Mouse (Mus musculus): ENCODE data around the gene Vsig10l.

Vsig10l gene

DNA sequence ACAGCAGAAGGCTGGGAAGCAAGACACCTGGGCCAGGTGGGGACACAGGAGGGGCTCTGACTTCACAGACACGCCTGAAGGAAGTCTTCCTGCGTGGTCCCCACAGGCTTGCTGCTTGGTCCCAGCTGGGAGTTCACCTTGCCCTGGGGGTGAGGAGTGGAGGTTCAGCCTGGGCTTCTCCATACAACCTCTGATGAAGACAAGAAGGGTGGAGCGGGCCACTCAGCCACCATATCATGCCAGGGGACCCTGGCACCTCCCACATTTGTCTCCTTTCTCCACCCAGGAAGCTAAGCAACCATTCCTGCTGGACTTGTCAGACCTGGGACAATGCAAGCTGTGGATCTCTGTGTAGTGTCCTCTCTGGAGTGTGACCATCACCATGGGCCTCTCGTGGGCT lies at the start of gene Vsig10l:
Gene Vsig10l, plus strand, starts transcription at position 301 of the 400 bp plus-strand sequence.
- DNase-seq (ENCODE audit: low spot score), result no peak

DNA sequence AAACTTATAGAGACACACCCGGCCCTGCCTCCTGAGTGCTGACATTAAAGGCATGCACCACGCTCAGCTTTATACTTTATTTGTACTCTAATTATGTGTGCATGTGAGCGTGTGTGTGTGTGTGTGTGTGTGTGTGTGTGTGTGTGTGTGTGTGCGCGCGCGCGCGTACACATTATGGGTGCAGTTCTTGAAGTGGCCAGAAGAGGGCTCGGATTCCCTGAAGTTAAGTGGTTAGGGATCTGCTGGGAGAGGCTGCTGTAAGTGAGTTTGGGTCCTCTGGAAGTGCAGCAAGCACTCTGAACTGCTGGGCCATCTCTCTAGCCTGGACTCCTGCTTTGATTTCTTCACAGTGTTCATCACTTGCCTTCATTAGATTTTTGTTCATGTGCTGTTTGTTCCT lies 45.7 kb upstream of the Vsig10l start:
- no peak for DNase-seq (ENCODE audit: low spot score)

DNA sequence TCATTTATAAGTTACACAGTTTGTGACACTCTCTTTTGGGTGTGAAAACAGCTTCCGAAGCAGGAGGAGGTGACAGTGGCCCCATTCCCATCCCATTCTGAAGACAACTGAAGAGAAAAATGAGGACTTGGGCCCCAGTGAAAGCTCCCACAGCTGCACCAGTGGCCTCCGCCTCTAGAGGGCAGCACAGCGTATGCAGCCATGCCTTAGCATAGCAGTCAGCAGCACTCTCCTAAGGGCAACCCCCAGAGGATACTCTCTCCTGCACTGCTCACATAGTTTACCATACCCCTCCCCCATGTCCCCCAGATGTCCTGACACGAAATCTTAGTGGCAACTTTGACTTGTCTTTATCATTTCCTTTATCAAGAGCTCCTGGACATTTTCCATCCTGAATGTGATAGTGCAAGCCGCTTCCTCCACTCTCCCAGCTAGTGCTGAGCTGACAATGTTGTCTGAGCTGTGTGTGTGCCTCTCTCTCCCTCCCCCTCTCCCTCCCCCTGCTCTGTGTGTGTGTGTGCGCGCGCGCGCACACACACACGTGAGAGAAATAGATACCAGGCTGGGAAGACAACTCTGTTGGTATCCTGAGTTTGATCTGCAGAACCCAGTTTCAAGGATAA lies 39.8 kb upstream of the Vsig10l start:
- DNase-seq (ENCODE audit: low spot score), result peak; percentile 93

DNA sequence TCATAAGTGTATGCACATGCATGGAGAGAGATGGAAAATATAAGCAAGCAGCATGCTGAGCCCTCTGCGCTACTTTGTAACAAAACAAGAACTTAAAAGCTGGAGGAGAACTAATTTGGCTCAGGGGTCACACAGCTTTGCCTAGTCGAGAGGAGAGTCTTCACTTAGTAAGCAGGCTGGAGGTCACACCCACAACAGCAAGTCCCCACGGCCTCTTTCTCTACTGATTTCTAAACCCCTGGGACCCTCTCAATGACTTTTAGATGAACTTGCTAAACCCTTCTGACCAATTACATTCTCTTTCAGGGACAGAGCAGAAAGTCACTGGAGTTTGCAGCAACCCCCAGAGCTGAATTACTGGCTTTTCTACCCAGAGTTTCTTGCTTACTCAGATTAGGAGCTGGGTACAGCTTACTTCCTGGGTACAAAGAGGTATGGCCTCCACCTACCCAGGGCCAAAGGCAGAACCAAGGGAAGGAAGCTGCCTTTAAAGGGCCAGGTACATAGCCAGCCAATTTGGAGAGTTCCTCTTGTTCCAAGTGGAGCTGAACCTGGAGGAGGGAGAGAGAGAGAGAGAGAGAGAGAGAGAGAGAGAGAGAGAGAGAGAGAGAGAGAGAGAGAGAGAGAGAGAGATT lies 38.8 kb upstream of the Vsig10l start:
- DNase-seq (ENCODE audit: low spot score), result no peak

DNA sequence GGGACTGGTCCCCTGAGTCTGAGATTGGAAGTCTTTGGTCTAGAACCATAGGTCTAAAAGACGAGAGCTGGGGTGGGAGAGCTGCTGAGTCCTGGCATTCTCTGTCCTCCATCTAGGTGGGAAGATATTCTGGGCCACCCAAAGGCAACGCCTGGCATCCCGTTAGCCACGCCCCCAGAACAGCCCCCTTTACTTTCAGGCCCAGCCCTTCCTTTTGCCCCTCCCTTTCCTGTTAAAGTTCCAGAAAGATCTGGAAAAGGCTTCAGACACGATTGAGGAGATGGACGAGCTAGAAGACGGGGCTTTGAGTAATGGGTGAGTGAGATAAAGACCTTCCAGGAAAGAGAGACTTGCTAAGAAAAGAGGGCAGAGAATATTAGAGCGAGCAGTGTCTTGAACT lies 35.5 kb upstream of the Vsig10l start, which contains the start of gene Lim2:
Gene Lim2, plus strand, starts transcription at position 265 of the 400 bp plus-strand sequence.
- DNase-seq (ENCODE audit: low spot score), result no peak

DNA sequence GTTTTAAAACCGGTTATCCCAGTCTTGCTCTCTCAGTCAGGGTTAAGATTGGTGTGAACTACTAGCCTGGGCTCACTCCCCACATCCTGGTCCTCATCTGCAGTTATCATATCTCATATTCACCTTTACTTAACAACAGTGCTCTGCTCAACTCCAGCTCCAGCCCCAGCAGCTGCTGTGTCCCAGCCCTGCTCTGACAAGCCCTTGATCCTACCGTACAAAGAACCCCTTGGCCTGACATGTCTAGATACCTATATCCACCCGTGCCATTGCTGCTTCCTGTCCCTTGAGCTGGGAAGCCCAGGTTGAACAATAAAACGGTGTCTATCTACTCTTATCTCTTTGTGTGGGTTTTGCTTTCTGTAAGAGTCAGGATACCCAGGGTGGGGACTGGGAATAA lies 33.5 kb upstream of the Vsig10l start:
- DNase-seq (ENCODE audit: low spot score), result no peak

DNA sequence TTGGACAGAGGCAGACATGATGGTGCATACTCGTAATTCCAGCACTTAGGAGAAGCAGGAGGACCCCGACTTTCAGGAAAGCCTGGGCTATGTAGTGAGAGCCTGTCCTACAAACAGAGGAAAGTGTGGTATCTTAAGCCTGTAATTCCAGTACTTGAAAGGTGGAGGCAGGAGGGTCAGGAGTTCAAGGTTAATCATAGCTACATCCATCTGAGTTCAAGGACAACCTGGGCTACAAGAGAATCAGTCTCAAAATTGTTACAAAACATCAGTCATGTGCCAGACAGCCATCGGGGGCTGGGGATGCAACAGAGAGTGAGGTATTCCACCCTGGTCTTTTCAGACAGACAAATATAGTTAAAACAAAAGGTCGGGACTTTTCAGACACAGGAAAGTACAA lies 30.1 kb upstream of the Vsig10l start:
- DNase-seq (ENCODE audit: low spot score), result no peak

DNA sequence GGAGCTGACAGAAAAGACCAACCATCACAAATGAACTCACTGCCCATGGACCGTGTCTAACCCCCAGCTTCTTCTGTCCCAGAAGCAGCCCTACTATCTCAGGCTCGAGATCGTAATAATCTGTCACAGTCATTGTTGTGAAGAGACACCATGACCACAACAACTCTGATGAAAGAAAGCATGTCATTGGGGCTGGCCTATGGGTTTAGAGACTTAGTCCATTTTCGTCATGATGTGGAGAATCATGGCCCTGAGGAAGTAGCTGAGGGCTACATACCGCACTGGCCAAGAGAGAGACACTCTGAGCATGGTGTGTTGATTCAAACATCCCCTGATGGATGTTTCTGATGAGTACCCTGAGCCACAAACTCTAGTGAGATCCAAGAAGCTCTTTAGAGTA lies 28.3 kb upstream of the Vsig10l start:
- DNase-seq (ENCODE audit: low spot score), result no peak

DNA sequence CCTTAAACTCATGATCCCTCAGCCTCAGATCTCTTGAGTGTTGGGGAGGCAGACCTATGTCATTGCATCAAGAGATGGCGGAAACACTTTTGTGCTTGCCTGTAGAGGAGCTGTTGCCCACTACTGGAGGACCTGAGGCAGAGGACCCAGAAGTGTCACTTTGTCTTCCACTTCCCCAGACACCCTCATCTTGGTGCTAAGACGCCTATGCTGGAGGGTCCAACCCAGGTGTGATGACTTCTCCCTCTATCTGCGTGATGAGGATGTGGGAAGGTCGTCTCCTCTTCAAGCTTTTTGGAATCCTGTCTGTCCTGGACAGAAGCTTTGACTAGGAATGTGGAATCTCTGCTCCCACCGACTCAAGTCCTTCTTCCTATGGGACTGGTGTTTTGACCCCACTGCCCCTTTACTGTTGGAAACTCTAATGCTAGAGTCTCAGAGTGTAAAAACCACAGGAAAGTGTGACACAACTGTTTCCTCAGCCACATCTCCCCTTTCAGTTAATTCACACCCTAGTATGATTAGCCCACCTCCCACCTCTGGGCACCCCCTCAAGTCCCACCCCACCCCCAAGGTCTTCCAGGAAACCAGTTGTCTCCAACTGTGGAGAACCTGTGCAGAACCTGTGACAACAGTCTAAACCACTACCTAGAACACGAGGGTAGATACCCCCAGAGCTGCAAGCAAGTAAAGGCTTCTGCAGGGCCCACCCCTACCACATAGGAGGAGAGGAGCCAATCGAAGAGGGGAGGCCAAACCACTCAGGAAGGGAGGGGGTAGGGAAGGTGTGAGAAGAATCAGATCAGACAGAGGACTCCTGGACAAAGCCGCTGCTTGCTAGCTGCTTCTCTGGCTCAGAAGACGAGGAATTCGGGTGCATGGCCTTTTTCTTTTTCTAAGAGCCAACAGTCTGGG lies 26.4 kb upstream of the Vsig10l start, which contains the start of gene Nkg7:
Gene Nkg7, plus strand, starts transcription at position 733 of the 915 bp plus-strand sequence.
- no peak for DNase-seq (ENCODE audit: low spot score)

DNA sequence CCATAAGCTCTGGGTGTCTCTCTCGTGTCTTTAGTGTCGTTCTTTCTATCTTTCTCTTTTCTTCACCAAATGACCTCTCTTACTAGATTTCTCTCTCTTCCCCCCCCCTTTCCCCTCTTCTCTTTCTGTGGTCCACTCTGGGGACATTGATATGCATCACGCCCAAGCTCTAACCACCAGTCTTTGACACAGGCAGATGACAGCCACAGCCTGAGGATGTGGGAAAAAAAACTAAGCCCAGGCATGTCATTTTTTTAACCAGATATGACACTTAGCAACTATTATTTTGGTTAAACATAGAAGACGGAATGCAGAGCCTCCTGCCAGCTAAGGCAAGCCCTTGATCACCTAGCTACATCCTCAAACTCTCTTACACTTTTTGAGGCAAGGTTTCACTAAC lies 24.3 kb upstream of the Vsig10l start:
- DNase-seq (ENCODE audit: low spot score), result no peak

DNA sequence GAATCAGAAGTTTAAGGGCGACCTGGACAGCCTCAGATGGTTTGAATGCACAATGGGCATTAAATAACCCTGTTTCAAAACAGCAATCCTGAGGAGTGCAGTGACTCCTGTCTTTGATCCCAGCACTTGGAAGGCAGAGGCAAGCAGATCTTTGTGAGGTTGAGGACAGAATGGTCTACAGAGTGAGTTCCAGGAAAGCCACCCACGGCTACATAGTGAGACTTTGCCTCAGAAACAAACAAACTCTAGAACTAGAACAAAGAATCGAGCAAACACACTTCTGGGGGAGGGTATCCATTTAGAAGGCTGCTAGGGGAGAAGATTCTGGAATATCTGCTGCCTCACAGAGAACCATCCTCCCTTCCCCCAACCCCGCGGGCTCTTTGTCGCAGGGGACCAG lies 22.5 kb upstream of the Vsig10l start, which contains the start of gene Cldnd2:
Gene Cldnd2, plus strand, starts transcription at position 301 of the 400 bp plus-strand sequence.
- DNase-seq (ENCODE audit: low spot score), result no peak

DNA sequence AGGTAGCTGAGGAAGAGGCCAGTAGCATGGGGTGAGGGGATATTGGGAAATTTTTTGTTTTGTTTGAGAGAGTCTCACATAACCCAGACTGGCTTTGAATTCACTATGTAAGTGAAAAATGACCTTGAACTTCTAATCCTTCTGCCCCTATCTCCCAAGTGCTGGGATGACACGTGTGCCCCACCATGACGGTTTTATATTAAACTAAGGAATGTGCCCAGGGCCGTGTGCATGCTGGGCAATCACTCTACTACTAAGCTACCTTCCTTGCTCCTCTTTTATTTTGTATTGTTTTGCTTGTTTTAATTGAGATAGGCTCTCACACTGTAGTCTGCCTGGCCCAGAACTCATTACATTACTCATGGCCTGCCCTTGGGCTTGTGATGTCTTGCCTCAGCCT lies 21.9 kb upstream of the Vsig10l start:
- no peak for DNase-seq (ENCODE audit: low spot score)

DNA sequence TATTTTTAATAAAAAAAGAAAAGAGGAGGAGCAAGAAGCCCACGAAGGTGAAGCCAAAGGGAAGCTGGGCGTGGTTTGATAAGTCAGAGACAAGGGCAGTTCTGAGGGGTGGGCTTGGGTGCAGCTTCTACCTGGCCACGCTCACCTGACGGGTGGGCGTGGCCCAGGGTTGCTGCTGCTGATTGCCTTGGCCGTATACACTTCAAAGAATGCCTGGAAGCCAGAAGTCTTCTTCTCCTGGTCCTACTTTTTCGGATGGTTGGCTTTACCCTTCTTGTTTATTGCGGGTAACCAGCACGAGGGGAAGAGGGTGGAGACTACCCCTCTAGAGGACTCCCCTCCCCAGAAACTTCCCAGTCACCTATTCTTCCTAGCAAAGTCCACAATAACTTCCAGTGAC lies 20.3 kb upstream of the Vsig10l start:
- DNase-seq (ENCODE audit: low spot score), result no peak

DNA sequence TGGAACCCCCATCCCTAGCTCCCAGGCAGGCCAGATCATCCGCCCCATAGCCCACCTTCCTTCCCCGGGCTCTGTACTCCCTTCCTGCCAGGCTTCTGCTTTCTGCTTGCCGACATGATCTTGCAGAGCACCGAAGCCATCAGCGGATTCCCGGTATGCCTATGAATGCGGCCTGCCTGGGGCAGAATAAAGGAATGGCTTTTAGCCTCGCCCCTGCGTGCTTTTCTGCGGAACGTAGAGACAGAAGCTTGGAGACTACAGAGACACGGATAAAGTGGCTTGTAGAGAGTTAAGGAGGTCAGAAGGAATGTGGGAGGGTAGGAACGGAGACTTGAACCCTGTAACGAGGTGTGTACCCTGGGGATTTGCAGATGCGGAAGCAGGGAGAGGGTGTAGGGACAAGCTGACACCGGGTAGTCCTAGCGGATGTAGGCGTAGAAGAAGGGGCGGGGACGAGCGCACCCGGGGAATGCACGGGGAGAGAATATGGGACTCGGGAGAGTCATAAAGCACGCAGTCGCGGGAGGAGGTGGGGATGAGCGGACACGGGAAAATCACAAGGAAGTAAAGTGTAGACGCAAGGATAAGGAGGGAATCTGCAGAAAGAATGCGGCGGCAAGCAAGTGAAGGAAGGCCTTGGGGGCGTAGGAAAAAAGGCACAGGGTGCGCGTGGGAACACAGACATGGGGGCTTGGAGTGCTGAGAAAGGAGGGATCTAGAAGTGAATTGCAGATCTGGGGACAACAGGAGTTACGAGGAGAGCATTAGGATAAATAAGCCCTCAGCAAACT lies 19.6 kb upstream of the Vsig10l start:
- DNase-seq (ENCODE audit: low spot score), result peak; percentile 86

DNA sequence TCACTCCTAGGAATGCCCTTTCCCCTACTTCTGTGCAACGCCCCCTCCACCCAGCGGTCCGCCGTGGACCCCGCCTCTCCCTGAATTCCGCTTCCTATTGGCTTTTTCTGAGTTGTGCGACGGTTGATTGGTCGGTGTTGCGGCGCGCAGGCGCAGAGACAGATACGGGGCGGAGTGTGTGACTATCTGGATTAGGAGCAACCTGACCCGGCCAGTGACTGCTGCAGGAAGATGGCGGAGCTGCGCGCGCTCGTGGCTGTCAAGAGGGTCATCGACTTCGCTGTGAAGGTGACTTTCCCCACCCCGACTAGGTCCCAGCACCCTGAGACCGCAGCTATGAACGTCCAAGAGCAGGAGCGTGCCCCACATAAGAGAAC lies 19.0 kb upstream of the Vsig10l start, which contains the start of the genes Etfb and Gm45233:
Gene Etfb, plus strand, starts transcription at position 167 of the 377 bp plus-strand sequence.
Gene Gm45233, plus strand, starts transcription at position 212 of the 377 bp plus-strand sequence.
- DNase-seq (ENCODE audit: low spot score), result peak; percentile 93

DNA sequence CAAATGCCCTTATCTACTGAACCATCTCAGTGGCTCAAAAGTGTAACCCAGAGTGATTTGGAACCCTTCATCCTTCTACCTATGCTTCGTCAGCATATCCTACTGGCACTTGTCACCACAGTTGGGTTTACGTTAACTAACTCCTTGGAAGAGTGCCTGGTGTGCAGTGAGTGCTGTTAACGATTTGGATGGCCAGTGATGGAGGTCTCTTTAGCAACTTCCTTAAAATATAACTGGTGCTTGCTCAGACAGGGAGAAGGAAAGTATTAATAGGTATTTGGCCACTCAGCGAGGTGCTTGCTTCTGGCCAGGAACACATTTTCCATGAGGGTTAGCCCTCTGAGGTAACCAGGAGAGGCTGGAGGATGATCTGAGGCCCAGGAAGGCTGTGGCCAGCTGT lies 15.2 kb upstream of the Vsig10l start:
- DNase-seq (ENCODE audit: low spot score), result no peak

DNA sequence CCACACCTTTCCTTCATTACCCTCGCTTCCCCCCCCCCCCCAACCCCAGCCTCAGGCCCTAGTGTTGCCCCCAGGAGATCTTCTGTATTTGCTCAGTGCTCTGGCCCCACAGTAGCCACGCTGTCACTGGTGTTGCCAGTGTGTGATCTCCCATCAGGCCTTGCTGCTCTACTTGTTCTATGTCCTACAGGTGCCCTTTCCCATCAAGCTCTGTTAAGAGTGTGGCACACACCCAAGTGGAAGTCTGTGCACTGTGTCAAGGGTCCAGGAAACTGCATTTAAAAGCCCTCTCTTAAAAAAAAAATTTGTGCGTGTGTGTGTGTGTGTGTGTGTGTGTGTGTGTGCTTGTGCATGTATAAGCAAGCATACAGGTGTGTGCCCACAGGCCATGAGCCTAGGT lies 14.7 kb upstream of the Vsig10l start:
- no peak for DNase-seq (ENCODE audit: low spot score)

DNA sequence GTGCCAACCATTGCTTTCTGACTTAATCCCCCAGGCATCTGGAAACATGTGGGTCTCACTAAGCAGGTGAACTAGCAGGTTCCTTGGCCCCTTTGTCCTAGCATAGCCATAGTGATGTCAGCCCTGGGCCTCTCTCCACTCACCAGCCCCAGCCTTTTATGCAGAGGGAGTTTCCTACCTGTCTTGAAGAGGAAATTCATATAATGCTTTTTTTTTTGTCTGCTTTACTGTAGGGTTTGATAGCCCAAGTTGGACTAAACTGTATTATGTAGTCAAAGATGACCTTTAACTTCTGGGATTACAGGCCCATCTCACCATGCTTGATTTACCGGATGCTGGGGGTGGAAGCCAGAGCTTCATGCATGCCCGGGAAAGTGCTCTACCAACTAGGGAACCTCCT lies 13.1 kb upstream of the Vsig10l start:
- no peak for DNase-seq (ENCODE audit: low spot score)

DNA sequence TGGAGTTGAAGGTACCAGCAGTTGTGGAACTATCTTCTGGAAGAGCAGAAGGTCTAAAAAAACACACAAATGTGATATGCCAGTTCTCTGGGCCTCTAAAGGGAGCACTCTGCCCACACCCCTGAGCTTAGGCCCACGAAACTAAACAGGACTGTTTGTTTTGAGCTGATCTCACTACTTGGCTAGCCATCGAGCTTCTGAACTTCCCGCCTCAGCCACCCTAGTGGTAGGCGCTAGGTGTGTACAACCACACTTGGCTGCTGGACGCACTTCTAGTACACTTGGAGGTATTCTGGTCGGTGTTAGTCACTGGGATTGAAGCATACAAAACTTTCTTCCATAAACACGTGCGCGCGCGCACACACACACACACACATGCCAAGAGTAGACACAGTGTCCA lies 11.2 kb upstream of the Vsig10l start:
- DNase-seq (ENCODE audit: low spot score), result no peak

DNA sequence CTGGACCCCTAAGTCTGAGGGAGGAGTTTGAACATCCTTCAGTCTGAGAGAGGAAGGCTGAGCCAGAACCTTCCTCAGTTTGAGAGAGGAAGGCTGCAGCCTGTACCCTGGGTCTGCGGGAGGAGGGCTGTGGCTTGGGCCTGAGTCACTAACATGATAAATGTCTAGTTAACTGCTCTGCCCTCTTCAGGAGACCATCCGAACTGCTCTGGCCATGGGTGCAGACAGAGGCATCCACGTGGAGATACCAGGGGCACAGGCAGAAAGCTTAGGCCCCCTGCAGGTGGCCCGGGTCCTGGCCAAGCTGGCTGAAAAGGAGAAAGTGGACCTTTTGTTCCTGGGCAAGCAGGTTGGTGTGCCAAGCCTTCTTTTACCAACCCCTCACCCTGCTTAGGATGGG lies 10.3 kb upstream of the Vsig10l start:
- DNase-seq (ENCODE audit: low spot score), result no peak

DNA sequence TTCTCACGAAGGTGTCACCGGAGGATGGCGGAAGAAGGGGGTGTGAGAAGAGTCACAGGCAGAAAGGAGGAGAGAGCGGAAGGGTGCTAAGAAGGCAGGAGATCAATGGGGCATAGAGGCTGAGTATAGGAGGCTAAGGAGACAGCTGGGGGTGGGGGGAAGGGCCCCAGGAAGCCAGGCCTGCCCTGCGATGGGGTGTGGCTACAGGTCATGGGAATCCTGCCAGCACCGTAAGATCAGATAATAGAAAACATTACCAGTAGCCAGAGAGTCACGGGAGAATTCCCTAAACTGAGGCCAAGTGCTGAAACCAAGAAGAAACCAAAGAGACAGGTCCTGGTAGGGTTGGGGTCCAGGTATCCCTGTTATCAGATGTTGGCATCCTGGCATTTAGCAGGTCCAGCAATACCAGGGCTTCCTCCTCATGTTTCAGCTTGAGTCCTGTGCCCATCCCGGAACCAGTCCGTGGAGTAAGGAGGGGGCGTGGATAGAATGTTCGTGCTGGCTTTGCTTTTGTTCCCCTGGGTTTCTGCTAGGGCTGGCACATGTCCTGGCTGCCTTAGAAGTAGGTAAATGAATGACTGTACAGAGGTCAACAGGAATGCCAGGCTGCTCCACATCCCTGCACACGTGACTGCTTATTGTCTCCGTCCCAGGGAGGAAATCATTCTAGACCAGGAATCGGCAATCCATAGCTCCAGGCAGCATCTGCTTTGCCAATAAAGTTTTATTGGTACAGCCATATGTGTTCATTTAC lies 9.2 kb upstream of the Vsig10l start:
- DNase-seq (ENCODE audit: low spot score), result no peak

Measured in testis, postnatal 10 days (tissue).